Mouse (Mus musculus) heart, postnatal 25 days (tissue): ENCODE results near the gene Hmgb1. TPM values are rescaled to one million over a fixed set of nuclear protein-coding genes. Genes with fewer than 3 reads are reported as not detected.
"Not testable (repeated sequence)": the region's sequence is repeated elsewhere in the genome, so short reads cannot be mapped to it uniquely, and the experiment has no call there.

Experiments used
- DNase-seq: peaks from one replicate; pipeline ENCODE4 v3.0.0; 2022; ENCODE audit warnings: low spot score
- intact Hi-C: fragments of 180-260 bp; cut with DNase I; formaldehyde crosslinking; loops from one replicate; pipeline ENCODE4 v1.15.1; 2025
- total RNA-seq, 2 experiments: library from RNA; stranded (reverse); gene quantifications; 2 replicates each; pipeline ENCODE4 v1.2.3; 2021

The Hmgb1 gene
- total RNA-seq, 2 experiments from 2014 or later = 83.8 to 97.6 TPM

DNA sequence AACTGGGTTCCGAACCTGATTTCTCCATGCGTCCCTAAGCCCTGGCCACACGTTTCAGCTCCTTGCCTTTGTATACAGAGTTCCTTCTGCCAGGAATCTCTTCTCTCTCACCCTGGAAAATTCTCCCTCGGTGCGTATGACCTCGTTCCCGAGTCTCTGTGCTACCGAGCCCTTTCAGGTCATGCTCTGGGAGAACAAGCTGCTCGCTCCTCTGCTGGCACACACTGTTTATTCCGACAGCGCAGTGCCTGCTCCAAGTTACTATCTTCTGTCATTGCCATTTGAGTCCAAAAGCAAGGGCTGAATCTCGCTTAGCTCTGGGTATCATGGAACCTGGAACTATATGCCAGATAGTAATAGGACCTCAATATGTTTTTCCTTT, 31.5 kb downstream of the Hmgb1 start:
- intact Hi-C loops = no loop called here
- DNase-seq = peak; percentile 14

DNA sequence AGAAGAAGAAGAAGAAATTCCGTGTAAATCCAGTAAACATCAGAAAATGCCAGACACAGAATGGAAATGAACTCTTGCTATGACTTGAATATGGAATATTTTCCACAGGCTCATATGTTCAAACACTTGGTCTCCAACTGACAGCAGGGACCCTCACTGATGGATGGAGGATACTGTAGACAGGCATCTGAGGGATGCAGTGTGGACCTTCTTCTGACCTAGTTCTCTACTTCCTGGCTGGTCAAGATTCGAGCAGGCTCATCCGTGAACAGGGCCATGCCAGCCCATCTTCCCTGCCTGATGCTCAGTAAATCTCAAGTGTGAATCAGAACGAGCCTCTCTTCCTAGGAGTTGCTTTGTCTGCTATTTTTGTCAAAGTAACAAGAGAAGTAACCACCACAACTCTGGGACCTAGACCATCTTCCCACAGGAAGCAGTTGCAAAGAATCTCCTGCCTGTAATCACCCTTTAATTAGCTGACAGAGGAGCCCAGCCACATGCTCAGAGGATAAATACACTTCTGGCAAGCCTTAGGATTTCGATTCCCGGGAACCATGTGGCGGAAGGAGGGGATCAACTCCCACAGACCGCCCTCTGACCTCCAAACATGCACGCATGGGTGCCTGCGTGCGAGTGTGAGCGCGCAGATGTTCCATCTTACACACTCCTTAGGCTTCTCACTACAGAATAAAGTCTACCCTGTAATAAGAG, 32.1 kb downstream of the Hmgb1 start:
- peak; percentile 6 for DNase-seq
- intact Hi-C loops = no loop called here

DNA sequence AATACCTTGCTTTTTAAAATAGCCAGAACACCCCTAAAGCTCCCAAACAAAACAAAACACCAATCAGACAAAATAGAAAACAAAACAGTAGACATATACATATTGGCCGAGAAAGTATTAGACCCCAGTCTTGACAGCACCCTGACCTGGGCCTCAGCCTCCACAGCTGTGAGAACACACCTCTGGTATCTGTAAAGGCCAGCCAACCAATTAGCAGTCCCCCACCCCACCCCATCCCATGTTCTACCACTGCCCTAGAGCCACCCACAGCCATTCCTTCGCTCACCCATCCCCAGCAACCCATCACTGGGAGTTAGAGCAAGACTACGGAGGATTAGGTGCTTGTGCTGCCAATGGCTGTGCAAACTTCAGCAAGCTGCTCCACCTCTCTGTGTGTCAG, 33.4 kb downstream of the Hmgb1 start:
- no peak for DNase-seq
- intact Hi-C loops = no loop called here

DNA sequence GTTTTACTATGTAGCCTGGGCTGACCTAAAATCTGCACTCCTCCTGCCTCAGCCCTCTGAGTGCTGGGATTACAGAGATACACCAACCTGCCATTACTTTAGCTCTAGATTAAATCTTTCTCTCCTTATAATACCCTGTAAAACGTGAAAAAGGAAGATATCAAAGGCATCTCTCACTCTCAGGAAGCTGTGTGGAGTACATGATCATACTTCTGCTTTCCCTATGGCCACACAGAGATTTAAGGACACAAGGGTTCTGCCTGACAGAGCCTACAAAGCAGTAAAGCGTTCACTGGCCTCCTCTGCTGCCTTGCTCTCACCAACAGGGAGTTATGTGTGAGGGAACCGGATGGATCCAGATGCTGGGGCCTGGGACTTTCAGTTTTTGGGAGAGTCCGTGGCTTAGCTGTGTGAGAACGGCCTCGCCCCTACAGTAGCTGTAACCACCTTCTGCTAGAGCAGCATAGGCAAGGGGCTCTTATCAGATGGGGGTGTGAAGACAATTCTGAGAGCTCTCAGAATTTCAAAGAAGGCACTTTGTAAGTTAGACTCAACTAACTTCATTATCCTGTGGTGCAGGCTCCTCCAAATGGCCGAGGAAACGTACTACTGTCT, 36.8 kb downstream of the Hmgb1 start:
- intact Hi-C loops = no loop called here
- DNase-seq = no peak

DNA sequence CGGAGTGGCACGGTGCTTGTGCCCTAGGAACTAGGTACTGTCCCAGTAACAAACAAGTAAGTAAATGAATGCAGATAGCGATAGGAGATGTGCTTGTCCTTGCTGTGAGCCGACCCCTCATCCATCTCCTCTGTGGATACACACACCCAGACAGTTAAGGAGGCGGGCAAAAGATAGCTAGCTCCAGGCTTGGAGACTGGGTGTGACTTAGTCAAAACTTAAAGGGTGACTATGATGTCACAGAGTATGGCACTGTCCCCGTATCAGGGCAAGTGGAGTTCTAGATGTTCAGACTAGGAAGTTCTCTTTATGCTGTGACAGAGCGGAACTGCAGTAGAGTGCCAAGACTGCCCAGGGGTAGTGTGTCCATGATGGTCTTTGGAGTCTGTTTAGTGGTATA, 37.6 kb downstream of the Hmgb1 start:
- intact Hi-C loops = no loop called here
- DNase-seq = no peak

DNA sequence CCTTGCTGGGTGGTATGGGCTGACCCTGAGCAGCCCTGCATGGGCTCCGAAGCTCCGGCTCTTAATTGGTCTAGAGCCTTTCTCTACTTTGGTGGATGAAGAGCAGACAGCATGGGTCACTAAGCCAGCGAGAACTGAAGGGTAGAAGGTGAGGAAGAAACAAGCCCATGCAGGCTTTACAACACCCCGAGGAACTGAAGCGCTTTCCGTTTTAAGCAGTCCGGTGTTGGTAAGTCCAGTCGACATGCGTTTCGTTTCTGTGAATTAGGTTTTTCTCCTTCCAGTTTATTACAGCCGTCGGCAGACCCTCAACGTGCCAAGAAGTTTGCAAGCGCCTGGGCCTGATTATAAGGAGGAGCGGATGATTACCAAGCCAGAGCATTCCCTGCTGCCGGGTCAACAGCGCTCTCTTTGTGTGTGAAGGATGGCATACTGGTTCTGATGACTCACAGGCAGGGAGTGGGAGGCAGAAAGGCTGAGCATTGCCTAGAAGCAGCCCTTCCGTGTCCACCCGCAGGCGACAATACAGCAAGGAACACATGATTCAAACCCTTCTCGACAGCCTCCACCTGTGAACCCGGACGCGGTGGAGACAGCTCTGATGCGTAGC, 40.4 kb downstream of the Hmgb1 start:
- intact Hi-C loops = no loop called here
- DNase-seq = peak; percentile 20

DNA sequence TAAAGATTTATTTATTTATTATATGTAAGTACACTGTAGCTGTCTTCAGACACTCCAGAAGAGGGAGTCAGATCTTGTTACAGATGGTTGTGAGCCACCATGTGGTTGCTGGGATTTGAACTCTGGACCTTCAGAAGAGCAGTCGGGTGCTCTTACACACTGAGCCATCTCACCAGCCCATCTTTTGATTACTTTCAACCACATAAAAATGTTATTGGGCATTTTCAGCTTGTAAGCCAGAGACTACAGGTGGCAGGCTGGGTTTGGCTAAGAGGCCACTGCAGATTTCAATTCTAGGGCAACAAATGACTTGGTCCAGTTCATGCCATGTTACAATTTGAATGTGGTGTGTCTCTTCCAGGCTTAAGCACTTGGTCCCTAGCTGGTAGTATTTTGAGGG, 43.1 kb downstream of the Hmgb1 start:
- intact Hi-C loops = not testable (repeated sequence)

DNA sequence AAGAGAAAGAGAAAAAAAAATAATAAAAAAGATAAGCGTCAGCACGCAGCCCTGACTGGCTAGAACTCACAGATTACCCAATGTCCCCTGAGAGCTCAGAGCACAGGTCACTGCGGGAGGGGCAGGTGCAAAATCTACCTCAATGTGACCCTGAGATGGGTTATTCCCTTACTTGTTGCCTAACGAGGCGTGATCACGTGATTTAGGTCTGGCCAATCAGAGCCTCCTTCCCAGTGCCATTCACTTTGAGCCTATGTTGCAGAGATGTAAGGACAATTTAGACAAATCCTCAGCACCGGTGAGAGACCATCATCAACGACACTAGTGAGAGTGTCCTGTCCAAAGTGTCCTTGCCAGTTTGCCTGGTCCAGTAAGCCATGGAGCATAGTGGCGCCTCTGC, 44.0 kb downstream of the Hmgb1 start:
- intact Hi-C loops = no loop called here
- no peak for DNase-seq

More for the DNA sequence above, 43.1 kb downstream of the Hmgb1 start:
- DNase-seq = not testable (repeated sequence)

DNA sequence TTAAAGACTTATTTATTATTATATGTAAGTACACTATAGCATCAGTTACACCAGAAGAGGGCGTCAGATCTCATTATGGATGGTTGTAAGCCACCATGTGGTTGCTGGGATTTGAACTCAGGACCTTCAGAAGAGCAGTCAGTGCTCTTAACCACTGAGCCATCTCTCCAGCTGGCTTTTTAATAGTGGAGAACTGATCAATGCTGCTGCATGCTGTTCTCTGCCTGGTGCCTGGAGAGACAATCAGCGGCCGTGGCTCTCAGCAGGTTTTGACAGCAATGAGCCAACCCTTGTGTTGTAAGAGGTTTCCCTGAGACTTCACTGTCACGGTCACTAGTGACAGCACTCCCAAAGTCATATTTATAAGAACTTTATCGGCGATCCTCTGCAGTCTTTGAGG, 46.2 kb downstream of the Hmgb1 start:
- intact Hi-C loops = not testable (repeated sequence)

DNA sequence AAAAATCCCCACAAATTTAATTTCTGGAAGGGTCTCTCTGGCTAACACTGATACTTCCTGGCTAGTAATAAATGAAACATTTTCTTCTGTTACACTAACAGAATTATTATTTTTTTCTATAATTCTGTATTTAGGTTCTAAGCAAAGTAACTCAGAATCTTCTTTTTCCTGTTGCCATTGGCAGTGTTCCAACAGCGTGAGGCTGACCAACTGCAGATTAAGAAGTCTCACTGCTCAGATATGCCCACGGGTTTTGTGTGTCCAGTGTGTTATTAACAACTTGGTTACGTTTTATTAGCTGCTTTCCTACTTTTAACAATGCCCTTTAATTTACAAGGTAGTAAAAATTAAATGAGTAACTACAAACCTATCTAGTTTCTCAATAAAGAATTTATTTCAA, 46.8 kb downstream of the Hmgb1 start:
- intact Hi-C loops = no loop called here
- DNase-seq = no peak

More for the DNA sequence above, 46.2 kb downstream of the Hmgb1 start:
- not testable (repeated sequence) for DNase-seq

DNA sequence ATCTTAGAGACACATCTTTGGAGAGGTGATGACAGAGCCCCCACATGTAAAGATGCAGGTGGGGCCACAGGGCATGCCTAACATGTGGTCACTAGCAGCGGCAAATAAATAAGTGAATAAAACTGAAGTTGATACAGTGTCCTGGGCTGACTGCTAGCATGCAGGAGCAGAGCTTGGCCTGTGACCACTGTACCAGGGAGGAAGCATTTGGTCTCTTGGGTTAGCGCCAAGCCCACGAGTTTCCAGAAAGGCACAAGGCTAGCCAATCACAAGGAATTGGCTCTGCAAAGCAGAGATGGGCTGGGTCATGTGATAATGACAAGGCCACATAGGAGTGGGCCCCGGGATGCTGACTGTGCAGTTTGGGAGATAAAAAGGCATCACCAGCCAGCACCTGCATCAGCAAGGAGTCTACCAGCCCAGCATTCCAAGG, 47.3 kb downstream of the Hmgb1 start:
- intact Hi-C loops = no loop called here
- no peak for DNase-seq

DNA sequence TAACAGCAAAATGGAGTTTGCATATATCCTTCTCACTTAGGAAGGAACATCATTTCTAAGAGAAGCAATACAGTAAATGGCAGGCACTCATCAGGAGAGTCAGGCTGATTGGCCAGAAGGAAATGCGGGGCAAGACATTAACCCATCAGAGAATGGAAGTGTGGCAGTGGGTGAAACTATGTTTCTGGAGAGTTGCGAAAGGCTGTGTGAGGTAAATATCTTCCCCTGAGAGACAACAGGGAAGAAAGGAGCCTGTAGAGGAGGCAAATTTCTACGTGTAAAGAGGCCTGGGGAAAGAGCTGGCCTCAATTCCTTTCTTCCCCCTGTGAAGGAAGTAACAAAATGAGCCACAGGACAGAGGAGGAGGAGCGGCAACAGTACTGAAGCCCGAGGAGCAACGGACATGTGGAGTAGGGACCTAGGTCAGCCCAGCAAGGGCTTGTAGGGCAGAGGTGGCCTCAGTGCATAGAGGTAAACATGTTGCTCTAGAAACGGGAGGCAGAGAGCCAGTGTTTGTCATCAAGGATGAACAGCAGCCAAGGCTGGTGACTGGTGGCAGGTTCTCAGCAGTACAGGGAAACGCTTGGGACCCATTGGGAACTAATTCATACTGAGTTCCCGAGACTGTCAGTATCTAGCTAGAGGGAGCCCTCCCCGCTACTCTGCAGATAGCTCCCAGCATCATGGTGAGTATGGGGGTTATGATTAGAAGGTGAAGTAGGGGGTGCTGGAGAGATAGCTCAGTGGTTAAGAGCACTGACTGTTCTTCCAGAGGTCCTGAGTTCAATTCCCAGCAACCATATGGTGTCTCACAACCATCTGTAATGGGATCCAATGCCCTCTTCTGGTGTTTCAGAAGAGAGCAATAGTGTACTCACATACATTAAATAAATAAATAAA, 48.6 kb downstream of the Hmgb1 start:
- no peak for DNase-seq
- intact Hi-C loops = no loop called here

DNA sequence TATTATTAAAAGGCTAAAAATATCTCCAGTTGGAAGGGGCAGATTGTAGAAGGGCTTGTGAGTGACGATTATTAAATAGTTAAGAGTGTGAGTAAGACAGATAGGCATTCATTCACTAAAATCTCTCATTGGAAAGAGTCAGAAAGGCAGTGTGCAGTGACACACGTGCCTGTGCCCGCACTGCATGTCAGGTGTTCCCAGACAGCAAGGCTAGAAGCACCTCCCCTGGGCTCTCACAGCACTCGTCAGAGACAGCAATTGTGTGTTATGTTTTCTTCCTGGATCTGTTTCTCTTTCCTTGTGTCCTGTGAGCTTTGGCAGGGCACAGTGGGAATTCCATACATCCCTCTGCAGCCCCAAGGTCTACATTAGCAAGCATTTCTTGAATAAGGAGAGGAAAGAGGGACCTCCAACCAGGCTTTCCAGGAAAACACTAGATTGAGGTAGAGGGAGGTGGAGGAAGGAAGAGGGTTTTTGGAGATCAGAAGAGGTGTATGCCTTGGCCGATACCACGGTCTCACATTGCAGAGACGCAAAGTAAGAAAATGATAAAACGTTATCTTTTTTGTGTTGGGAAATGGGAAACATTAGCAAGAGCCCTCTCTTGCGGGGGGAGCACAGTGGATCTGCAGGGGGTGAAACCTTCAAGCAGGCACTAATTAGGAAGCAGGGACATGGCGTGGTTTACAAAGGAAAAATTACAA, 49.4 kb downstream of the Hmgb1 start:
- intact Hi-C loops = no loop called here
- DNase-seq = no peak

DNA sequence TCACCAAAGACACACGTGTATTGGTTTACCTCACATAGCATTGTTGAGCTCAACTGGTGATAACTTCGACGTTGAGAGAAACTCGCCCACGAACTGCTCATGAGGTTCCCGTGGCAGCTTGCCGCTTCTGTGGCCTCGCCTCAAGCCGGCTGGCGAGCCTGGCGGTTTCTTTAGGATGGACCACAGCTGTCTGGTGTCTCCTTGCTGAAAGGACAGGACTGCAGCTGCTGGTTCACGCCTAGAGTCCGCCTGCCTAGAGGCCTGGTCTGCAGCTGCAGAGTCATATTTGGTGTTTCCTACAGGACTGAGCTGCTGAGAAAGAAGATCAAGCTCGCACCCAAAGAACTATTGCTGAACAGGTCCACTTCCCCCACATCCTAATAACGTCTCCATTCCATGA, 55.8 kb downstream of the Hmgb1 start:
- intact Hi-C loops = no loop called here
- DNase-seq = peak; percentile 35

DNA sequence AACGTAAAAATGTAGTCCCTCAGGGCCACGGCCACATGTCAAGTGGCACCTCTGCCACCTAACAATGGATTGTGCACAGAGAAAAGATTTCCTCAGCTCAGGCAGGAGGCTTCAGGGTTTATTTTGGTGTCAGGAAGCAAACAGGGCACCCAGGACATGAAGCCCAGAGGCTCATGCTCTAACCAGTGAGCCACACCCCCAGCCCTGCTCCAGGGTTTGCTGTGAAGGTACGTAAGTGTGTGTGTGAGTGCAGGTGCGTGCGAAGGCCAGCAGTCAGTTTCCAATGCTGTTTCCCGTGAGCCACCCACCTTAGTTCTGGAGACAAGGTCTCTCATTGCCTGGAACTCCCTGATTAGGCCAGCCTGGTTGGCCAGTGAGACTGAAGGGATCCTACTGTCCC, 60.5 kb downstream of the Hmgb1 start:
- DNase-seq = no peak
- intact Hi-C loops = no loop called here

DNA sequence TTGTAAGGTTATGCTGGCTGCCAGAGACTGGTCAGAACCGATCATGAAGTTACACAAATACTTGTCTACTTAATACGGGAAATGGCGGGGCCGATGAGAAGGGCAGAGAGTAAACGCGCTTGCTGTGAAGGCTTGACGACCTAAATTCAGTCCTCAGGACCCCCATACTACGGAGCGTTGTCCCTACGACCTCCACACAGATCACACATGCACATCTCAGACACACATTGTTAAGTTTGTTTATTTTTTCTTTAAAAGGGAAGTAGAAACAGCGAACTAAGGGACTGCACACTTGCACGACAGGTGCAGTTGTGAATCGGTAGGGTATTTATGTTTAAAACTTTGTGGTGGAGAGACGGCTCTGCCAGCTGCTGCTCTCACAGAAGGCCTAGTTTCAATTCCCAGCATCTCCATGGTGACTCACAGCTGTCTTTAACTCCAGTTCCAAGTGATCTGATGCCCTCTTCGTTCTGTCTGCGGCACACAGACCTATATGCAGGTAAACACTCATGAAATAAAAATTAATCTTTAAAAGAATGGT, 64.9 kb downstream of the Hmgb1 start:
- intact Hi-C loops = no loop called here
- no peak for DNase-seq

DNA sequence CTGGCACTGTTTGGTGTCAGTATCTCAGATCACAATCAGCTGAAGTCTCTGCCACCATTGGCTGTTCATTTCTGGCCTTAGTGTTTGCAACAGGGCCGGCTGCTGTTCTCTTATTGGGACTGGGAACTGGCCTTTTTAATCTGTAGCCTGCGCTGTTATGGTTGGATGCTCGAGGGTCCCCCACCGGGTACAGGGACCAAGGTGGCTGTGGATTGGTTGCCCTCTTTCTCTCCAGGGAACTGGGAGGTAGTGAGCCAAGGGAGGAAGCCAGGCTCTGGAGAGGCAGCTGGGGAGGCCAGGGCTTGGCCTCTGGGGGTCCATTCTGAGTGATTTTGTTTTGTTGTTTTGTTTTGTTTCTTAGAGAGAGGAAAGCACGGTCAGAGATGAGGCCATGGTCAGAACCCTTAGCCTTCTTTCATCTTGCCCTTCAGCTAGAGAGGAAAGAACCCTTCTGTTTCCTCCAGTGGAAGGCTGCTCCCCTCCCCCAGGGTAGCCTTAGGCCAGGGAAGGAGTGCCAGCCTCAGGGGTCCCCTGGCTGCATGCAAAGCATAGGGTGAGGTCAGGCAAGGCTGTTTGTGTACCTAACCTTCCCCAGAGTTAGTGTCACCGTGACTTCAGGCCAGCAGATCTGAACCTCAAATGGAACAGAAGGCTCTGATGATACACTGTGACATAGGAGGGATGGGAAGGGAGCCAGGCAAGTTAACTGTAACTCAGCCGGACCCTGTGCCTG, 66.3 kb downstream of the Hmgb1 start:
- intact Hi-C loops = no loop called here
- no peak for DNase-seq

DNA sequence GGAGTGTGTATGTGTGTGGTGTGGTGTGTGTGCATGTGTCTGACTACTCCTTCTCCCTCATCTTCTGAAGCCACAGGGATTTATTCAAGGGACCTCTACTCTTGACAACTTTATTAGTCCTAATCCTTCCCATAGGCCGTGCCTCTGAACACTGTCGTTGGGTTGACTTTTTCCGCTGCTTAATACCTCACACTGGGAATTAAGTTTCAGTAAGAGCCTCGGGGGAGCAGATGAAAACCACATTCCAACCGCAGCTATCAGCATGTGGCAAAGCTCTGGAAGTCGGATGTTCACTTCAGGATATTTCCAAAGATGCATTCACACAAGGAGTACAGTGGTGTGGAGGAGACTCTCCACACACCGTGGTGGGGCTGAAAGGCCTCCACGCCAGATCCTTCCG, 69.7 kb downstream of the Hmgb1 start:
- DNase-seq = no peak
- intact Hi-C loops = no loop called here

DNA sequence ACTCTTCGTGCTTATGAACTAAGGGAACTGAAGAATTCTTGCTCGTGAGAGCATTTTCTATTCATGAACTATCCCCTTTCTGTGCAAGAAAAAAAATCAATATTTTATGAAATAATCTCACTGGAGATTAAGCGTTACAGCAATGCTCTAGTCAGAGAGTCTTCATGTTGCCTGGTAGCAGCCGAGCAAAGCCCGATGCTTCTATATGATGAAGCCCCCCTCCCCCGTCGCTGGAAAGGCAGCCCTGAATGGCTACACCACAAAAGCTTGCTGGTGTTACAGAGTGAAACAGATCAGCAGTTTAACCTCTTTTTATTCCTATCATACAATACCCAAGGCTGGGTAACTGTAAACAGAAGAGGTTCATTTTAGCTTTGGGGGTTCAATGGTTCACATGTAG, 70.3 kb downstream of the Hmgb1 start:
- DNase-seq = no peak
- intact Hi-C loops = no loop called here
